Mouse (Mus musculus): ENCODE results near the gene Six4.

GRCm38 (mm10) chr12:73085739-73086630 lies 27.3 kb downstream of the Six4 start:
- TF ChIP-seq CTCF (IDR thresholded peaks at IDR 0.05; ENCODE audit: control insufficient read depth, insufficient read depth, insufficient replicate concordance, low read depth, low read length) (no peak), POLR2A (IDR thresholded peaks at IDR 0.05; ENCODE audit: control insufficient read depth, low read depth, low read length) (no peak)
